Comparison of ENCODE assay signal across 30 mouse cellular contexts in the genomic region with DNA sequence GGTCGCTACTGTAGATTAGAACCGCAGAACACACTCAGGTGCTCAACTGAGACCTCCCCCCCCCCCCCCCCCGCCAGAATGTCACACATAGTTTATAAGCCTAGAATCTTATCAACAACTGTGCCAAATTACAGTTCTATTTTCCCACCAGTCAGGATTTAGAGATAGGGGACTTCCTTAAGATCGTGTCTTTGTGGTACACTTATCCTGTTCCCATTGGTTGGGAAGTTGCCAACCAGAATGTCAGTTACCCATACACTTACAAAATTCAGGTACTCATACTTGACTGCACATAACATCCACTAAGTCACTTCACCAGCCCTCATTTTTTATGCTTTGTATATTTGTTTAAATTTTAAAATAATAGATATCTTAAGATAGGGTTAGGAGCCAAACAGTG.
"Had no signal": no experiment of that assay in that cellular context is flagged by ENCODE, and none has a peak within 500 bp of the region (broad histone marks: within the 10 kb centered on the region; RNA-seq: fewer than 3 reads in every experiment).

No protein-coding gene starts in this region.

- H3K9me3 ChIP-seq: heart, embryonic 12.5 days; heart, embryonic 13.5 days; heart, embryonic 15.5 days; hindbrain, embryonic 10.5 days; hindbrain, embryonic 12.5 days; hindbrain, embryonic 13.5 days; hindbrain, embryonic 15.5 days; intestine, embryonic 15.5 days; kidney, embryonic 15.5 days had no signal

- H3K4me1 ChIP-seq: heart, embryonic 12.5 days; heart, embryonic 13.5 days; heart, embryonic 15.5 days; hindbrain, embryonic 10.5 days; hindbrain, embryonic 12.5 days; hindbrain, embryonic 13.5 days; hindbrain, embryonic 15.5 days; intestine, embryonic 15.5 days; kidney, embryonic 15.5 days had no signal

- H3K27ac ChIP-seq: heart, embryonic 13.5 days; heart, embryonic 15.5 days; hindbrain, embryonic 10.5 days; hindbrain, embryonic 12.5 days; hindbrain, embryonic 13.5 days; hindbrain, embryonic 14.5 days; hindbrain, embryonic 15.5 days; hindbrain, postnatal 0 days; intestine, embryonic 15.5 days; kidney, embryonic 15.5 days; kidney, postnatal 0 days; layer of hippocampus, adult 2 months; left cerebral cortex, adult 2 months had no signal

- H3K27me3 ChIP-seq: heart, embryonic 12.5 days; heart, embryonic 13.5 days; heart, embryonic 15.5 days; hindbrain, embryonic 12.5 days; hindbrain, embryonic 13.5 days; hindbrain, embryonic 15.5 days; intestine, embryonic 15.5 days; kidney, embryonic 15.5 days had no signal

- DNase-seq: heart, postnatal 10 days; heart, postnatal 14 days; heart, postnatal 36 days; heart, postnatal 4 days; kidney, adult 11 months; kidney, adult 18-20 months; kidney, adult 2 months; kidney, adult 8-10 months; kidney, adult 9 months; kidney, postnatal 10 days; kidney, postnatal 14 days; kidney, postnatal 25 days; kidney, postnatal 36 days; kidney, postnatal 4 days; layer of hippocampus, adult 9-11 months; layer of hippocampus, postnatal 36 days had no signal

- H3K4me3 ChIP-seq: heart, embryonic 12.5 days; heart, embryonic 13.5 days; heart, embryonic 15.5 days; hindbrain, embryonic 10.5 days; hindbrain, embryonic 12.5 days; hindbrain, embryonic 13.5 days; hindbrain, embryonic 15.5 days; intestine, embryonic 15.5 days; kidney, embryonic 15.5 days; layer of hippocampus, adult 2 months; left cerebral cortex, adult 2 months had no signal

- H3K9ac ChIP-seq: heart, embryonic 12.5 days; heart, embryonic 13.5 days; heart, embryonic 15.5 days; hindbrain, embryonic 12.5 days; hindbrain, embryonic 13.5 days; hindbrain, embryonic 14.5 days; hindbrain, embryonic 15.5 days; intestine, embryonic 15.5 days; kidney, embryonic 15.5 days had no signal
